Mouse (Mus musculus) C2C12 (cell line): ENCODE results near the gene Olfr279.

Experiments
- CEBPB ChIP-seq: IDR thresholded peaks from one replicate; pipeline ENCODE4 v1.6.1; 2011; ENCODE audit warnings: low read depth, mild to moderate bottlenecking, control low read depth, moderate library complexity
- CTCF ChIP-seq: IDR thresholded peaks from one replicate; pipeline ENCODE4 v1.5.1; 2011; ENCODE audit not compliant: control insufficient read depth, insufficient read depth, insufficient read length
- MAX ChIP-seq: IDR thresholded peaks from one replicate; pipeline ENCODE4 v1.6.1; 2011; ENCODE audit warnings: mild to moderate bottlenecking, control low read depth
- MYOD1 ChIP-seq: IDR thresholded peaks from one replicate; pipeline ENCODE4 v1.6.1; 2011; ENCODE audit warnings: low read depth; ENCODE audit not compliant: control insufficient read depth, insufficient read length

DNA sequence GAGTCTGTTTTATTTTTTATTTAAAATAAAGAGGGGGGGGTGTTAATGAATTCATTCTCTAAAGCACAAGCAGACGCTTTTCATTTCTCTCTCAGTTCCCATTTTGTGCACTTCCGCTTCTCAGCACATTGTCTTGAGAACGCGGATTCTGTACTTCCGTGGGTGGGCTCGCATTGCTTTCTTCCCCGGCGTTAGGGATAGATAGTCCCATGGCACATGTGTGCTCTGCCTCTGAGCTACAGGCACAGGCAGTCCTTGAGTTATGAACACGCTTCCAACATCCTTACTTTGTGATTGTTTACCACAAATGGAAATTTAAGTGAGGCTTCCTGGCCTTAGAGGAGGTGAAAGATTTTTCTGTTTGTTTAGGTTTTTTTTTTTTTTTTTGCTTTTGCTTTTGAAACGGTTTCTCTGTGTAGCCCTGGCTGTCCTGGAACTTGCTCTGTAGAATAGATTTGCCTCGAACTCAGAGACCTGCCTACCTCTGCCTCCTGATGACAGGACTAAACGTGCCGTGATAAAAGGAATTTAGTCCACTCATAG lies 19.3 kb downstream of the Olfr279 start:
- no peak for TF ChIP-seq CTCF
- TF ChIP-seq MAX, result no peak
- no peak for TF ChIP-seq CEBPB
- TF ChIP-seq MYOD1, result no peak
